Mouse (Mus musculus) layer of hippocampus, adult 18-20 months (tissue): ENCODE measurements around the gene Oscp1. TPM values are rescaled to one million over a fixed set of nuclear protein-coding genes. Genes with fewer than 3 reads are reported as not detected.

Experiments
- total RNA-seq, 2 experiments: library from RNA; stranded (reverse); gene quantifications; 2 replicates each; pipeline ENCODE4 v1.2.3; 2021

Oscp1 gene
- total RNA-seq, 2 experiments from 2014 or later, result 43.6 to 47.6 TPM

Other genes with a start within 250 kb of the Oscp1 start
- gene Csf3r, start 34.0 kb upstream of the Oscp1 start, total RNA-seq, result 1 to 10 TPM; 3.8 to 6.2 TPM
- 10 to 100 TPM; 47.9 to 49.8 TPM for gene Mrps15, start 11.6 kb upstream of the Oscp1 start, total RNA-seq
- 10 to 100 TPM; 12.7 to 15.6 TPM for gene Lsm10, start 38.1 kb downstream of the Oscp1 start, total RNA-seq
- gene Stk40, start 45.4 kb downstream of the Oscp1 start, total RNA-seq, result 10 to 100 TPM; 30.2 to 32.9 TPM
- 1 to 10 TPM; 1.8 to 1.9 TPM for gene Eva1b, start 89.2 kb downstream of the Oscp1 start, total RNA-seq
- under 1 TPM; 0.57 to 0.58 TPM for gene Sh3d21, start 104.9 kb downstream of the Oscp1 start, total RNA-seq
- gene Thrap3, start 144.2 kb downstream of the Oscp1 start, total RNA-seq, result 100 to 1,000 TPM; 136 to 145 TPM
- 100 to 1,000 TPM; 245 to 258 TPM for gene Map7d1, start 197.8 kb downstream of the Oscp1 start, total RNA-seq
- 10 to 100 TPM; 83.4 to 87.4 TPM for gene Trappc3, start 203.8 kb downstream of the Oscp1 start, total RNA-seq
- 1 to 10 TPM; 1.7 to 2.3 TPM for gene Col8a2, start 228.2 kb downstream of the Oscp1 start, total RNA-seq